Mouse (Mus musculus) forebrain, embryonic 11.5 days (tissue): ENCODE results near the gene Frmd6. TPM values are rescaled to one million over a fixed set of nuclear protein-coding genes. Genes with fewer than 3 reads are reported as not detected.

Source experiments
- ATAC-seq: fragments of 200-750 bp; cut with Nextera tagmentation; replicated peaks from 2 replicates; pipeline ENCODE4 v1.8.0; 2017; ENCODE audit warnings: moderate TSS enrichment; ENCODE audit not compliant: low FRiP score
- DNase-seq: peaks from one replicate; pipeline ENCODE4 v3.0.0-alpha.2; 2017; ENCODE audit warnings: low spot score
- H3K27ac ChIP-seq: fragments of 300-500 bp; sonication (generic); 2 replicates; pipeline ENCODE4 v1.5.1; 2014; ENCODE audit warnings: low read depth, low read length
- H3K27me3 ChIP-seq: fragments of 300-500 bp; sonication (generic); 2 replicates; pipeline ENCODE4 v1.6.1; 2014; ENCODE audit warnings: mild to moderate bottlenecking, low read length, mixed read lengths; ENCODE audit not compliant: control insufficient read depth, insufficient read depth
- H3K36me3 ChIP-seq: fragments of 300-500 bp; sonication (generic); 2 replicates; pipeline ENCODE4 v1.6.1; 2014; ENCODE audit warnings: mild to moderate bottlenecking, low read length, moderate library complexity, mixed read lengths; ENCODE audit not compliant: control insufficient read depth, insufficient read depth
- H3K4me1 ChIP-seq: fragments of 300-500 bp; sonication (generic); replicated peaks from 2 replicates; pipeline ENCODE4 v1.6.1; 2014; ENCODE audit warnings: low read length, mixed read lengths; ENCODE audit not compliant: control insufficient read depth, insufficient read depth
- H3K4me2 ChIP-seq: fragments of 300-500 bp; sonication (generic); 2 replicates; pipeline ENCODE4 v1.6.1; 2014; ENCODE audit warnings: low read depth, mild to moderate bottlenecking, low read length, moderate library complexity, mixed read lengths; ENCODE audit not compliant: severe bottlenecking
- H3K4me3 ChIP-seq: fragments of 300-500 bp; sonication (generic); 2 replicates; pipeline ENCODE4 v1.5.1; 2014; ENCODE audit warnings: low read depth, low read length
- H3K9ac ChIP-seq: fragments of 300-500 bp; sonication (generic); 2 replicates; pipeline ENCODE4 v1.6.1; 2014; ENCODE audit warnings: low read length
- H3K9me3 ChIP-seq: fragments of 300-500 bp; sonication (generic); 2 replicates; pipeline ENCODE4 v1.6.1; 2016; ENCODE audit warnings: low read length, mixed read lengths; ENCODE audit not compliant: control insufficient read depth
- WGBS: fragments of 180-500 bp; shearing (Covaris S2); extraction: QIAGEN DNeasy Blood & Tissue Kit; methylation state at CpG from one replicate; pipeline ENCODE4 v1.1.7; 2014; 5-methylcytosine and 5-hydroxymethylcytosine counted together
- polyA plus RNA-seq: library from polyadenylated mRNA; unstranded; fragments of >200 nt; fragmentation: Nextera tagmentation; extraction: Ambion mirVana; gene quantifications from 2 replicates; pipeline ENCODE4 v1.2.1, GENCODE M21; 2014

Frmd6 gene
- polyA plus RNA-seq, 1 experiment from 2014 or later = 22.7 TPM

- Histone ChIP-seq H3K36me3 (no peaks in the 10 kb centered on the region), H3K27me3 (no peaks in the 10 kb centered on the region), H3K4me2 (peak overlapping the region; percentile 24; the same call in 1 of the 2 replicates), H3K9ac (no peak overlapping the region), H3K4me1 (peaks cover 2% of the 10 kb centered on the region; the same call in 1 of the 2 replicates), H3K27ac (no peak overlapping the region), H3K4me3 (no peak overlapping the region), H3K9me3 (no peaks in the 10 kb centered on the region)
- 26% methylated on average over 22 of the region's 22 CpGs for WGBS
- no peak for ATAC-seq
- DNase-seq = peak; percentile 58
These were observed 41.7 kb upstream of the Frmd6 start for GRCm38 (mm10) chr12:70783475-70784239.

GRCm38 (mm10) chr12:70784240-70784705 is 41.0 kb upstream of the Frmd6 start:
- Histone ChIP-seq H3K4me2 (peak overlapping the region; percentile 24; the same call in 1 of the 2 replicates), H3K9me3 (no peaks in the 10 kb centered on the region), H3K36me3 (no peaks in the 10 kb centered on the region), H3K27me3 (no peaks in the 10 kb centered on the region), H3K27ac (no peak overlapping the region), H3K4me3 (no peak overlapping the region), H3K4me1 (peaks cover 2% of the 10 kb centered on the region; the same call in 1 of the 2 replicates), H3K9ac (no peak overlapping the region)
- ATAC-seq (no peak), DNase-seq (no peak)
- WGBS = 42% methylated on average over 6 of the region's 6 CpGs

- DNase-seq = no peak
- H3K4me1 ChIP-seq = peaks cover 2% of the 10 kb centered on the region; the same call in 1 of the 2 replicates
- no peaks in the 10 kb centered on the region for H3K36me3 ChIP-seq
- no peak overlapping the region for H3K27ac ChIP-seq
- no peak for ATAC-seq
- no peaks in the 10 kb centered on the region for H3K9me3 ChIP-seq
- no peaks in the 10 kb centered on the region for H3K27me3 ChIP-seq
- no peak overlapping the region for H3K4me2 ChIP-seq
- H3K4me3 ChIP-seq = no peak overlapping the region
- no peak overlapping the region for H3K9ac ChIP-seq
- 88% methylated on average over 6 of the region's 6 CpGs for WGBS
These were observed 36.0 kb upstream of the Frmd6 start for GRCm38 (mm10) chr12:70789341-70789740.

GRCm38 (mm10) chr12:70793291-70793690 is 32.0 kb upstream of the Frmd6 start:
- H3K9ac ChIP-seq = no peak overlapping the region
- H3K4me1 ChIP-seq = peaks cover 4% of the 10 kb centered on the region; the same call in 1 of the 2 replicates

GRCm38 (mm10) chr12:70794543-70795388 is 30.5 kb upstream of the Frmd6 start:
- Histone ChIP-seq H3K4me3 (no peak overlapping the region), H3K4me2 (no peak overlapping the region), H3K4me1 (peaks cover 4% of the 10 kb centered on the region; the same call in 1 of the 2 replicates), H3K36me3 (no peaks in the 10 kb centered on the region), H3K9ac (no peak overlapping the region), H3K27me3 (no peaks in the 10 kb centered on the region), H3K9me3 (no peaks in the 10 kb centered on the region), H3K27ac (no peak overlapping the region)
- DNase-seq (no peak), ATAC-seq (no peak)
- whole genome bisulfite sequencing = 39% methylated on average over 16 of the region's 16 CpGs

More at GRCm38 (mm10) chr12:70793291-70793690, 32.0 kb upstream of the Frmd6 start:
- H3K27me3 ChIP-seq = no peaks in the 10 kb centered on the region
- no peak for DNase-seq
- no peak overlapping the region for H3K27ac ChIP-seq
- H3K9me3 ChIP-seq = no peaks in the 10 kb centered on the region
- 91% methylated on average over 6 of the region's 6 CpGs for WGBS
- no peak overlapping the region for H3K4me2 ChIP-seq
- H3K36me3 ChIP-seq = no peaks in the 10 kb centered on the region
- no peak overlapping the region for H3K4me3 ChIP-seq
- no peak for ATAC-seq

GRCm38 (mm10) chr12:70795389-70795711 is 30.0 kb upstream of the Frmd6 start:
- Histone ChIP-seq H3K36me3 (no peaks in the 10 kb centered on the region), H3K27me3 (no peaks in the 10 kb centered on the region), H3K4me3 (no peak overlapping the region), H3K4me2 (no peak overlapping the region), H3K9ac (no peak overlapping the region), H3K9me3 (no peaks in the 10 kb centered on the region), H3K4me1 (peaks cover 4% of the 10 kb centered on the region; the same call in 1 of the 2 replicates), H3K27ac (no peak overlapping the region)
- 78% methylated on average over 3 of the region's 3 CpGs for WGBS
- ATAC-seq (no peak), DNase-seq (no peak)

- ATAC-seq (no peak), DNase-seq (no peak)
- Histone ChIP-seq H3K27me3 (no peaks in the 10 kb centered on the region), H3K9me3 (no peaks in the 10 kb centered on the region), H3K27ac (no peak overlapping the region), H3K9ac (no peak overlapping the region), H3K4me3 (no peak overlapping the region), H3K4me1 (peaks cover 4% of the 10 kb centered on the region; the same call in 1 of the 2 replicates), H3K4me2 (no peak overlapping the region), H3K36me3 (no peaks in the 10 kb centered on the region)
- WGBS = 82% methylated on average over 8 of the region's 8 CpGs
These were observed 26.8 kb upstream of the Frmd6 start for GRCm38 (mm10) chr12:70798496-70798895.

- no peak overlapping the region for H3K4me3 ChIP-seq
- ATAC-seq (no peak), DNase-seq (no peak)
- no peaks in the 10 kb centered on the region for H3K9me3 ChIP-seq
- H3K4me2 ChIP-seq = no peak overlapping the region
- H3K27ac ChIP-seq = no peak overlapping the region
- H3K27me3 ChIP-seq = no peaks in the 10 kb centered on the region
- H3K36me3 ChIP-seq = no peaks in the 10 kb centered on the region
- peaks cover 4% of the 10 kb centered on the region; the same call in 1 of the 2 replicates for H3K4me1 ChIP-seq
- WGBS = 54% methylated on average over 19 of the region's 19 CpGs
- no peak overlapping the region for H3K9ac ChIP-seq
These were observed 25.9 kb upstream of the Frmd6 start for GRCm38 (mm10) chr12:70799231-70800002.
